Mouse (Mus musculus) layer of hippocampus, postnatal 36 days (tissue): ENCODE measurements at regions not wholly inside any gene's neighbourhood (a gene's known extent, or its start where the extent isn't known, plus 50 kb on each side); places are given as distances from the start of the nearest gene placed in this dataset.
"Not testable (repeated sequence)": the region's sequence is repeated elsewhere in the genome, so short reads cannot be mapped to it uniquely, and the experiment has no call there.

ENCODE experiments used
- DNase-seq, 2 experiments: peaks; one replicate each; pipeline ENCODE4 v3.0.0; 2022

DNA sequence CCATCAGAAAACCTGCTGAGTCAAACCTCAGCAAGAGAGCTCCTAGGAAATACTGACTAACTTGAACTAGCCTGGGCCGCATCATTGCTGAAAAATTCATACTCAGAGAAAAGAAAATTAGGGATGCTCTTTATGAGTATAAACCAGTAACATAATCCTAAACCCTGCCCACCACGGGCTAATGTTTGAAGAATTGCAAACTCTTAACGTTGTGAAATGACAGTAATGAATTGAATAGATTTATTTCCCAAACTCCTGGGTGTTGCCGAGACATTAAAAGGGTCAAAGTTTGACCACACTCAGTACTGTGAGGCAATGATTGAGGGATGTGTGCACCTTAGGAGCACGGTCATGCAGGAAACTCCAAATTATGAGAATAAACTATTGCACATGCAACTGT, 125.3 kb downstream of the Gipc2 start:
- DNase-seq: no peak

DNA sequence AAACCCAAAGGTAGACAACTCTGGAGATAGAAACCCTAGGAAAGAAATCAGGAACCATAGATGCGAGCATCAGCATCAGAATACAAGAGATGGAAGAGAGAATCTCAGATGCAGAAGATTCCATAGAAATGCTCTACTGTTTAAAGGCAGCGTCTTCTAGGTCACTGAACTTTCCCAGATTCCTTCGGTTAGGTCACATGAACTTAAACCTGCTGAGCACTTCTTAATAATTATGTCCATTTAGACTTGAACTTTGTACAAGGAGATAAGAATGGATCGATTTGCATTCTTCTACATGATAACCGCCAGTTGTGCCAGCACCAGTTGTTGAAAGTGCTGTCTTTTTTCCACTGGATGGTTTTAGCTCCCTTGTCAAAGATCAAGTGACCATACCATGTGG, 129.2 kb downstream of the Gipc2 start:
- not testable (repeated sequence) for DNase-seq

GRCm38 (mm10) chr3:152035416-152035815, 130.6 kb downstream of the Gipc2 start:
- DNase-seq: no peak

DNA sequence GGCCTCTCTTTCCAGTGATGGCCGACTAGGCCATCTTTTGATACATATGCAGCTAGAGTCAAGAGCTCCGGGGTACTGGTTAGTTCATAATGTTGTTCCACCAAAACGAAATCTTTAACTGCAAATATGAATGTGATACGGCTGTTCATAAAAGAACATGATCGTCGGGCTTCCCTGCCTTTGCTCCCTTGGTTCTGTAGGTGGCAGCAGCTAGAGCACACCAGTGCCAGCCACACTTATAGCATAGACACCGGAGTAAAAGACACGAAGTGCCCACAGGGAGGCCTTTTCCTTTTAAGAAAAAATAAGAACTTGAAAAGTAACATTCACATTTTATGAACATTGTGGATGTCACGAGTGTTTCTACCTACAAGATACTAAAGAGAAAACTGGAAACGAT, 131.3 kb downstream of the Gipc2 start:
- DNase-seq: no peak

GRCm38 (mm10) chr3:152034221-152034620, 131.8 kb downstream of the Gipc2 start:
- DNase-seq: no peak

DNA sequence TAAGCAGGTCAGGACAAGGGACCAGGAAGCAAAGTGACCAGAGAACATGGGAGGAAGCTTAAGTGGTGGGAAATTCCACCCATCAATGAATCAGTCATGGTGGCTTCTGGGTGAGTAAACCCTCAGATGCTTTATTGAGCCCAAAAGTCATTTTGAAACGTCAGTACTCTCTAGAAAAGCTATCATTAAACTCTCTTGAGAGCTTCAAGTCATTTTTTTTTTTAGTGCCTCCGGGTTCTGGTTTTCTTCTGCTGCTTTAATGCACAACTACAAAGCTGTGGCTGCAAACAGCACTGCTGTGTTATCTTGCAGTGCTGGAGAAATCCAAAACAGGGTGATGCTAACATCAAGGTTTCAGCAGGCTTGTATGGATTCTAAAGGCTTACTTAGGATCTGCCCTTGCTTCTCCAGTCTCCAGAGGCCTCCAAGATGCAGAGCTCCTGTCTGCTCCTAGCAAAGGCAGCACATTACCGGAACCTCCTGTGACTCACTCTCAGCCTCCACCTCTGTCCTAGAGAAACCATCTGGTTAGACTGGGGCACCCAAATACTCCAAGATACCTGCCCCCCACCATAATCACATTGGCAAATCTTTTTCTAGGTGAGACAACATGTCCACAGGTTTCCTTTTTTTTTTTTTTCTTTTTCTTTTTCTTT, 133.2 kb downstream of the Gipc2 start:
- DNase-seq: no peak

DNA sequence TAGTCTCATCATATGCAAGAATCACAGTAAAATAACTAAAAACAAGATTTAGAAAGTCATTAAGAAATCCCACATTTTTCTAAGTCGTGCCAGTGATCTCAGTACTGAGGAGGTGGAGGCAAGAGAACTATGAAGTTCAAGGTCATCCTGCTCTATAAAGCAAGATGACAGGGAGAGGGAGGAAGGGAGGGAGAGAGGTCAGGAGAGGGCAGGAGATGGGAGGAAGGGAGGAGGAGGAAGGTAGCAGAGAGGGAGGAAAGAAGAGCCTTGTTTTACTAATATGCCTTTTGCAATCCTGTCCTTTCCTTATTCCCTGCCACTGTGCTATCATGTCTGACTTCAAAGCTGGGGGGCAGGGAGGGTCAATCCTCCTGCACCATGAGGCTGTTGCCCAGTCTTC, 137.3 kb downstream of the Gipc2 start:
- no peak for DNase-seq

DNA sequence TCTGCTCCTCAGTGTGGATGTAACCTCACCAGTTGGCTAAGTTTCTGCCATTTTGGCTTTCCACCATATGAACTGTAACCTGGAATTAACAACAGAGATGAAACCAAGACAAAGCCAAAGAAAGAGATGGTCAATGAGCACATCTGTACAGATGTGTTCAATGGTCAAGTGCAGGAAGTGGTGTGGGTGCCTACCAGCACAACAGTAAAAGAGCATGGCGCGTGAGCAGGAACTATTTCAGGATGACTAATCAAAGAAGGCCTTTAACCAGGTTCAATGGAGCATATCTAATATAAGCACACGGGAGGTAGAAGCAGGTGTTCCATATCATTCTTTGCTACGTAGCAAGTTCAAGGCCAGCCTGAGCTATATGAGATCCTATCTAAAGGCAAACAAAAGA, 140.0 kb downstream of the Gipc2 start:
- no peak for DNase-seq

DNA sequence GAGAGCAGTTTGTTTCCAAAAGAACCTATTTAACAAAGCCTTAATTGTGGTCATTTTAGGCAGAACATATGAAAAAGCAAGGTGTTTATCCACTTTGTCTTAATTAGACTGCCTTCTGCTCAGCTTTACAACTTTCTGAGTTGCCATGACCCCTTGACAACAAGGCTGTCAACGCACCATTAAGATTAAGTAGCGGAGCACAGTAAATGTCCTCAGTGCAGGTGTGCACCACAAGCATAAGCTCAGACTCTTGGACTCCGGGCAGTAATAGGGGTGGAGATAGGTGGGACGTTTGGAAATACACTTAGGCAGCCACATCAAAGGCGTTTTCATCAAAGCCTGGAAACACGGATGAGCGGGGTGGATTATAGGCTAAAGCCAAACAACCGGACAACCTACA, 140.9 kb downstream of the Gipc2 start:
- DNase-seq: no peak

DNA sequence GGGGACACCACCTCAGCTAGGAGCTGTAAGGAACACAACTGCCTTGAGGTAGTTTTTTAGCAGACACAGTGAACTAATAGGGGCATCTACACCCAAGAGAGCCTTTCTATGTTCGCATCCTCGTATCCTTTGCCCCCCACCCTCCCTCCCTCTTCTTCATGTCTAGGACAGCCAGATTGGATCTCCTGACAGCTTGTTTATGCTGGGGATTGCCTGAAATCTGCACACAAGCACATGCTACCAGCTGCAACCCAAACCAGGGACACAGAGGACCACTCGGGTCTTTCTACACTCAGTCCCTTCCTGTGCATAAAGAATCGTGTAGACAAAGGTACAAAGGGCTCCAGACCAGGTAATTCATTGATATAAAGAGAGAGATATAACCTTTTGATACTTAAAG, 159.3 kb downstream of the Gipc2 start:
- no peak for DNase-seq

- DNase-seq: no peak
These were observed 160.5 kb downstream of the Gipc2 start for GRCm38 (mm10) chr3:152005366-152006025.

GRCm38 (mm10) chr3:152004411-152004955, 161.5 kb downstream of the Gipc2 start:
- DNase-seq: no peak

DNA sequence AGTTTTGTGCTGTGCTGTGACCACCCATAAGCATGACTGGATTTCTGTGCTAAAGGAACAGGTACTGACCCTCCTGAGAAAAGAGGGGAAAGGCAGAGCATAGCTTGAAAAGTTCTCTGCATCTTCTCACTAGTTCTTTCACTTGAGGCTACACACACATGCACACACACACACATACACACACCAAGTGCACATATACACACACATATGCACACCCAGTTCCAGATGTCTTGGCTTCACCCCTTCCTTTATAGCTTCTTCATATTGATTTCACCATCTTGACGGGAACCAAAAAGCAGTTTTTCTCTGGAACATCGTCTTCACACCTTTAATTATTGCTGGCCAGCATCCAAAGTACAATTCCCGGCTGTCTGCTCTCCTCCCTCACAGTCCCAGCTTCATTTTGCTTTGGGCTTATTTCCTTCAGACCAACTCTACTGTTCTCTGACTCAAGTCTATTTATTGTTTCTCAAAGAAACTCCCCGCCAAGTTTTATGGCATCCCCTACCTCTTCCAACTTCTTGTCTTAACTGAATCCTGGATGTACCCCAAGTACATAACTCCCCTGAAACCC, 160.2 kb upstream of the Ptgfr start:
- DNase-seq: no peak

DNA sequence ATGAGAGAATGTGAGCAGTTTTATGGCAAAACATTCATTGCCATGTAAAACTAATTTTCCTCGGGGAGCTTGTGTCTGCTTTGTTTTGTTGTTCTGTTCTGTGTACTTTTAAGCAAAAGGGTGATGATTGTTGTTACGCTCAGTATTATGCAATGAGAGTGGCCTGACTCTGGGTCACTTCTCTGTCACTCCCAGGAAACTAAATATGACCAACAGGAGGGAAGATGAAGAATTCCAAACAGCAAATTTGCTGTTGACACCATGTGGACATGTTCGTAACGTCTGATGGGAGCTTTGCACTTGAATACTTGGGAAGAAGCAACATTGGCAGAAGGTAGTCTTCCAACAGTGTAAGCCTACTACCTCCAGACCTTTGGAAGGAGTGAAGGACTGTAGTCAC, 159.7 kb upstream of the Ptgfr start:
- DNase-seq: no peak

DNA sequence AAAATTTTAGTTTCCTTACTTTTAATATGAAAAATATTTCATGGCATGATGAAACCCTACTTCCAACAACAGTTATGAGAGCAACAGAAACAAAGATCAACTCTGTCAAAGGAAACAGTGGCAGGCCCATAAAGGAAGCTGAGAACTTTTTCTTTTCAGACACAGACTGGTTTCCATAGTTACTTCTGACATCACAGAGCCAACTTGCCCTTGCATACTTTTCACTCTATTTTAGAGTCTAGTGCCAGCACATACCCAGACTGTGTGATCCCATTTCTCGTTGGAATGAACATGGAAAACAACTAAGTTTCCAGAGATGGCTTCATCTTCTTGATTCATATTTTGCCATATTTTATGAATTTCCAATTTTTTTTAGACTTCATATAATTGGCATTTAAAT, 150.8 kb upstream of the Ptgfr start:
- no peak for DNase-seq

DNA sequence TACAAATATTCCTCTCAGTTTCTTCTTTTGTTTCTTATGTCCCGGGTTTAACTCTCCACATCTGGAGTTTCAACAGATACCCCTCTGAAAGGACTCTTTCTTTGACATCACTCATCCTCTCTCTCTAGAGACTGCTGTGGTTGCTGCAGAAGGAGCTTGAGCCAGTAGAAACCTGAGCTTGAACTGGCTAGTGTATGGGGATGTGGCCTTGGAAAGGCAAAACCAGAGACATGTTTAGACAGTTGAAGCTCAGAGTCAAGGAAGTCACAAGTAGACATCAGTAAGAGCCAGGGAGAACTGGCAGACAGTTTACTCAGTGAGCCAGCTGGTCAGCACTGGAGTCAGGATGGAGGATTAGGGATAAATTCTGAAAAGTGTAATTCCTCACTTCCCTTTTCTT, 140.7 kb upstream of the Ptgfr start:
- no peak for DNase-seq

GRCm38 (mm10) chr3:151977651-151978050, 140.2 kb upstream of the Ptgfr start:
- DNase-seq: no peak

DNA sequence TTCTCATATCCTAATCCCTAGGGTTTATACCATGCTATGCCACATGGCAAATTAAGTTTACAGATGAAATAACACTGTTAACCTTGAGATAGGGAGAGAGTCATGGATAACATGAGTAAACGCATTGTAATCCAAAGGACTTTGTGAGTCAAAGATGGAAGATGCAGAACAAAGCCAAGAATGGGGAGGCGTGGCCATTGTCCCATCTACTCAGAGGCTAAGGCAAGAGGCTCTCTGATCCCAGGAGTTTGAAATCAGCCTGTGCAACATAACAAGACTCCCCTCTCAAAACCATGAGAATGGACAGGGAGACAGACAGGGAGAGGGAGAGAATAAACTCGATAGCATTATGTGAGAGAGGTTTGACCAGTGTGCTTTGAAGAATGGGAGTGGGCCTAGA, 112.4 kb upstream of the Ptgfr start:
- no peak for DNase-seq

- DNase-seq: no peak
These were observed 110.7 kb upstream of the Ptgfr start for GRCm38 (mm10) chr3:151948015-151948645.

DNA sequence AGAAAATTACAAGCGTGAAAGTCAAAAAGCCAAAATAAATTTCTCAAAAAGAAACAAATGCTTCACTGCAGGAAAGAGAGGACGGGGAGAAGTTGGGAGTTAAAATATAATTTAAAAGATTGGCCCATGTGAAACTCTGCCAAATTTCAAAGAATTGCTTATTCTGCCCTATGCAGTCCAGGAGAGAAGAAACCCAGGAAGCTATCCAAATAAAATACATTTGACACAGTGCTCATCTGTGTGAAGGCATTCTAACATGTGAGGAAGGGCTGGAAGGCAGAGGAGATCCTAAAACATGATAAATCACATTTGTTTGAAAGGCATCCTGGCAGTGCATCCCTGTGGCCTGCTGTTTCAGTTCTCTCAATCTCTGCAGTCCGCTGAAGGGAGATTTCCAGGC, 108.5 kb upstream of the Ptgfr start:
- DNase-seq: no peak

DNA sequence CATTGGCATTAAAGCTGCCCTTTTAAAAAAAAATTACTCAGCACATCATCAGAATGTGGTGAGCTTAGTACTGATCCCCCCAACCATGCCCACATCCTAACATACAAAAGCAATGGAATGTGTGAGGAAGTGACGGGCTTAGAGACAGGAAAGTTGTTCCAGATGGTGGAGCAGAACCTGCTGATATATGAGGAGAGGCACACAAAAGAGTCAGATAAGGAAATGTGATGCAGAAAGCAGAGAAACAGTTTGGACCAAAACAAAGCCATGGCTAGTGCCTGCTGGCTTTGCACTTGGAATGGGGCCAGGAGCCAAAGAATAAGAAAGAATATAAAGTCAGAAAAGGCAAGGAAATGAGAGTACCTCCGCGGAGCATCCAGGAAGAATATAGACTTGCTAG, 106.1 kb upstream of the Ptgfr start:
- DNase-seq: no peak

DNA sequence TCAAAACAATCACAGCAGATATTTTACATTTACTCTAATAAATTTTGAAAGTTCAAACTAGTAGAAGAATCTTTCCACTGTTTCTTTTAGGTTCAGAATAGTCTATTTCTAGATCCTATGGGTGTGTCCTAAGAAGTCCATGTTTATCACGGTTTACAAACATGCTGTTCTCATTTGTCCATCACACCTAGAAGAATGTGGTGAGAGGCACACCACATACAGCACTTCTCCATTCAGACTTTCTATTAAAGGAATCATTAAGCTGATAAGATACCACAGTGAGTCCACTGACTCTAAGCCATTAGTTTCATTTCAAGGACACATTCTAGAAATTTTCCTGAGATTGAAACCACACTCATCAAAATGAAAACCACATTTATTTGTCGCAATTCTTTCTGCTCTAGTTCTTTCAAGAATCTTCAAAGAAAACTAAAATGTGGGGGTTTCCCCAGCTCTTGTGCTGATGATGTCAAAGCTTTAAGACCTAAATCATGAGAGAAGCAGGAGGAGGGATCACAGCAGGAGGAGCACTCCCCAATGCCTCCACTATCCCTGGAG, 101.1 kb upstream of the Ptgfr start:
- DNase-seq: no peak

- no peak for DNase-seq
These were observed 94.2 kb upstream of the Ptgfr start for GRCm38 (mm10) chr3:151931656-151932055.
